Mouse (Mus musculus) heart, adult 9 months (tissue): ENCODE results near the gene Gm11236.
"Not testable (repeated sequence)": the region's sequence is repeated elsewhere in the genome, so short reads cannot be mapped to it uniquely, and the experiment has no call there.

Experiments
- DNase-seq, 2 experiments: peaks; one replicate each; pipeline ENCODE4 v3.0.0; 2022; ENCODE audit warnings: low spot score in 2 of 2

Gene Gm11236

DNA sequence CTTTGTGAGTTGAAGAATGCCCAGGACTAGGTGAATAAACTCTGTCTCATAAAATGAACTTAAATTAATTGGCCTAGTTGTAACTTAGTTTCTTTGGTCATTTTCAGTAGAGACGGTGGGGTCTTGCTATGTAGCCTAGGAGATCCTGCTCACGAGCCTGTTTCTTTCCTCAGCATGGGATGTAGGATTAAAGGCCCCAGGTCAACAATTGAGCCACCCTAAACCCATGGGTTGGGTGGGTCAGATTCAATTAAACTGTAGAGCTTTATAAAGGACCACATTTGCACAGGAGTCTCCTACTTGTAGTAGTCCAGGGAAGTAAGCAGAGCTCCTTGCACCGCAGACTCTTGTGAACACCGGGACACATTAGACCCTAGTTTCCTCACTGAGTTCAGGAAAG is at the start of gene Gm11236:
Gm11236 (plus strand) TSS at position 301 of the 400 bp plus-strand sequence.
- DNase-seq: not testable (repeated sequence)

DNA sequence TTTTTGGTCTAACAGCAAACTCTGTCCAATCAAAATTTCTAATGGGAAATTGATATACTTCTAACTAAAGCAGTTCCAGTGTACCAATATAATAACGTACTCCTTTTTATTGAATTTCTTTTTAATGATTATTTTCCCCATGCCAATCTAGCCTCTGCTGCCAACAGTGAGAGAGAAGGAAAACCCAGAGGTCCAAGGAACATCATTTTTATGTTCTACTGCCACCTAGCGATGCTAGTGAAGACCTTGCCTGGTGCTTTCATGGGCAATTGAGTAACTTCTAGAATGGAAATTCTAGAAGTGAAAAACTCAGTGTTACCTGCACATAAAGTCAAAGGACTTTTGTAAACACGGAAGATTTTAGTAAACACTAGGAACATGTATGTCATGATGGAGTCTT is 38.7 kb upstream of the Gm11236 start:
- DNase-seq: no peak

GRCm38 (mm10) chr4:73607581-73607980 is 30.3 kb upstream of the Gm11236 start, which contains the start of gene Gm11238:
Gm11238 (plus strand) TSS chr4:73607881.
- not testable (repeated sequence) for DNase-seq

DNA sequence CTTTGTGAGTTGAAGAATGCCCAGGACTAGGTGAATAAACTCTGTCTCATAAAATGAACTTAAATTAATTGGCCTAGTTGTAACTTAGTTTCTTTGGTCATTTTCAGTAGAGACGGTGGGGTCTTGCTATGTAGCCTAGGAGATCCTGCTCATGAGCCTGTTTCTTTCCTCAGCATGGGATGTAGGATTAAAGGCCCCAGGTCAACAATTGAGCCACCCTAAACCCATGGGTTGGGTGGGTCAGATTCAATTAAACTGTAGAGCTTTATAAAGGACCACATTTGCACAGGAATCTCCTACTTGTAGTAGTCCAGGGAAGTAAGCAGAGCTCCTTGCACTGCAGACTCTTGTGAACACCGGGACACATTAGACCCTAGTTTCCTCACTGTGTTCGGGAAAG is 15.2 kb upstream of the Gm11236 start, which contains the start of gene Gm11237:
Gm11237 (plus strand) TSS at position 301 of the 400 bp plus-strand sequence.
- not testable (repeated sequence) for DNase-seq

DNA sequence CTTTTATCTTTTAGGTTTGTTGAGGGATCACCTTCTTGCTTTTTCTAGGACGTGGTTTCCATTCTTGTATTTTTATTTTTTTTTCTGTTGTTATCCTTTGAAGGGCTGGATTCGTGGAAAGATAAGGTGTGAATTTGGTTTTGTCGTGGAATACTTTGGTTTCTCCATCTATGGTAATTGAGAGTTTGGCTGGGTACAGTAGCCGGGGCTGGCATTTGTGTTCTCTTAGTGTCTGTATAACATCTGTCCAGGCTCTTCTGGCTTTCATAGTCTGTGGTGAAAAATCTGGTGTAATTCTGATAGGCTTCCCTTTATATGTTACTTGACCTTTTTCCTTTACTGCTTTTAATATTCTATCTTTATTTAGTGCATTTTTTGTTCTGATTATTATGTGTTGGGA is 23.9 kb downstream of the Gm11236 start:
- DNase-seq: not testable (repeated sequence)

GRCm38 (mm10) chr4:73668054-73668453 is 30.1 kb downstream of the Gm11236 start, which contains the start of gene Gm11239:
Gm11239 (plus strand) TSS chr4:73668354.
- DNase-seq: not testable (repeated sequence)

DNA sequence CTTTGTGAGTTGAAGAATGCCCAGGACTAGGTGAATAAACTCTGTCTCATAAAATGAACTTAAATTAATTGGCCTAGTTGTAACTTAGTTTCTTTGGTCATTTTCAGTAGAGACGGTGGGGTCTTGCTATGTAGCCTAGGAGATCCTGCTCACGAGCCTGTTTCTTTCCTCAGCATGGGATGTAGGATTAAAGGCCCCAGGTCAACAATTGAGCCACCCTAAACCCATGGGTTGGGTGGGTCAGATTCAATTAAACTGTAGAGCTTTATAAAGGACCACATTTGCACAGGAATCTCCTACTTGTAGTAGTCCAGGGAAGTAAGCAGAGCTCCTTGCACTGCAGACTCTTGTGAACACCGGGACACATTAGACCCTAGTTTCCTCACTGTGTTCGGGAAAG is 45.3 kb downstream of the Gm11236 start, which contains the start of gene Gm428:
Gm428 (plus strand) TSS at position 301 of the 400 bp plus-strand sequence.
- DNase-seq: not testable (repeated sequence)
